Mouse (Mus musculus) ovary, postnatal 10 days (tissue): ENCODE measurements around the gene Rasa3.

ENCODE experiments used
- DNase-seq: peaks from one replicate; pipeline ENCODE4 v3.0.0; 2022; ENCODE audit warnings: low spot score

Rasa3 gene

DNA sequence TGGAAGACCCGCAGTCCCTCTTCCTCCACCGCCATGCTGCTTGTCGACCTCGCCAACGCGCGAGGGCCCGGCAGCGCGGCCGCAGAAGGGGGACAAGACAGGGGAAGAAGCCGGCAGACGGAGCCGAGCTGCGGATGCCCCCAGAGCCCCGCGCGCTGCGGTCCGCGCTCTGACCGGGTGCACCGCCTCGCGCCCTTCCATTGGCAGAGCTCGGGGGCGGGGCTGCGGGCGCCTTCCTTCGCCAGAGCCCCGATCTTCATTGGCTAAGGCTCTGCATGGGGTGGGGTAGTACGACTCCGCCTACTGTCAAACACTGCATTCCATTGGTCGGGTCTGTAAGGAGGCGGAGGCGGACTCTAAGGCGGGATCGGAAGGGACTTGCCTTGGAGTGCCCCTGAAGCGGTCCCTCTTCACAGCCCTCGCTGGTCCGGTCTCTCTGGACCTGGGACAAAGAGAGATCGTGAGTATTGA, at the start of gene Rasa3:
Rasa3 (minus strand) TSS at position 191 of the 471 bp plus-strand sequence.
- DNase-seq: peak; percentile 70

DNA sequence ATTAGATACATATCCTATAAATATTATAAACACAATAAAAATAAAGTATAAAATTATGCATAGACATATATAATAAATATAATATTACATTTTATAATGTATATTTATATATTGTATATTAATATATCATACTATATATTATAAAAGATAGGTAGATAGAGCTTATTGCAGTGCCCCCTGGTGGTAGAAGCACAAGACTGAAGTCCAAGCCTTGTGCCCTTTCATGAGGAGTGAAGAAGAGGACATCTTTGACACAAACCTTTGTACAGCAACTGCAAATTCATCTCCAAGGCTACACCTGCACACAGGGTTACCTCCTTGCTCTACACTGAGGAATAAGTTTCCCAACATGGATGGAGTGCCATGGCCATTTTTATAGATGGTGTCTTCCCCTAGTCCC, 48.3 kb upstream of the Rasa3 start:
- DNase-seq: no peak

DNA sequence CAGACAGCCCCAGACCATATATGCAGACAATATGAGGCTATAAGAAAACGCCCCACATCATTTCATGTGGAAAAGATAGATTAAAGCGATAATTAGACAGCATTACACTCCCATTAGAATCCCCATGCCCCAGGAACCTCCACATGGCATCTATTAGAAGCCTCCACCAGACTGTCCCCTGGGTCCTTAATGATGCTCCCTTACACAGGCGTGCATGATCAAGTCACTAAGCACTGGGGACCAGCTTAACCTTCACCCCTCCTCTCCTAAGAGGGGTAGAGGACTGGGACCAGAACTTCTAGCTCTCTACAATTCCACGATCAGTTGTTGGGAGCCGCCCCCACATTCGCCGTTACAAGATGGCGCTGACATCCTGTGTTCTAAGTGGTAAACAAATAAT, 41.6 kb upstream of the Rasa3 start:
- no peak for DNase-seq

DNA sequence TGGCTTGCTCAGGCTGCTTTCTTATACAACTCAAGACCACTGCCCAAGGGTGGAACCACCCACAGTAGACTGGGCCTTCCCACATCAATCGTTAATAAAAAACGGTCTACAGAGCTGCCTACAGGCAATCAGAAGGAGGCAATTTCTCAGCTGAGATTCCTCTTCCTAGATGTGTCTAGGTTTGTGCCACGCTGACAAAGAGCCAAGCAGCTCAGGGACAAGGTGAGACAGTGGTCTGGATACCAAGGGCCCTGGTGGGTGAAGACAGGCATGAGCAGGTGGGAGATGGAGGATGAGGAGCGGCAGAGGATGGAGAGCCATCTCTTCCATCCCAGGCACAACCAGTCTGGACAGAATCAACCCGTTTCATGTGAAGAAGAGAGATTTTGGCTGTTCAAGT, 31.1 kb upstream of the Rasa3 start:
- DNase-seq: no peak

DNA sequence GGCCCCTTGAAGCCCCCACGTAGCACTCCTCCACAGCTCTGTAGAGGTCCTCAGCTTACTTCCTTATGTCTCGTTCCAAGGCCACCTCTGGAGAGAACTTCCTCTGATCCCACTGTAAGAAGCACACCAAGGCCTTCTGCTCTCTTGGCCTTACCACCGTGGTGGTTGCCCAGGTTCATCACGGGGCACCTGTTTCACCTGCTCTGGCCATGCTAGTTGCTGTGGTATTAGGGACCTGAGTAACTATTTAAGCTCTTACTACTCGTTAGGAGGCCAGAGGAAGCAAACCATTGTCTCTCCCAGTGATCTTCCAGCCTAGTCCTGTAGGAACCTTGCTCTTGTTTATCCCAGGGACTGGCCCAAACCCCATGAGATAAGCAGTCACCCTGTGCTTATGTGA, 29.5 kb upstream of the Rasa3 start:
- DNase-seq: no peak

DNA sequence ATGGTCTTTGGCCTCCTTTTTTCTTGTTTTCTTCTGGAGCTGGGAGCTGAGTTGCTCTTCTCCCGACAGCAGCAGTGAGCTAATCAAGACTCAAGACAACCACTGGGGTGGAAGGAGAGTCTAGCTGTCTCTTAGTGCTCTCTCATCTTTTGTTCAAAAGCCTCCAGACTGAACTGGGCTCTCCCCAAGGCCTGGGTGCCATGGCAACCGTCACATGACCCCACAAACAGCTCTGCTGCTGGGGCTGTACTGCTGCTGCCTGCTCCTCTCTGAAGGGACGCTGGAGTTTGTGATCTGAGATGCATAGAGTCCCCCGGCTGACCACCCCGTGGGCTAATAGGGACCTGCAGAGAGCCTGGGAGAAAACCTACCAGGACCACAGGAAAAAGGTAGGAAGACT, 28.3 kb upstream of the Rasa3 start, which contains the start of gene Cfap97d2:
Cfap97d2 (plus strand) TSS at position 222 of the 400 bp plus-strand sequence.
- no peak for DNase-seq

DNA sequence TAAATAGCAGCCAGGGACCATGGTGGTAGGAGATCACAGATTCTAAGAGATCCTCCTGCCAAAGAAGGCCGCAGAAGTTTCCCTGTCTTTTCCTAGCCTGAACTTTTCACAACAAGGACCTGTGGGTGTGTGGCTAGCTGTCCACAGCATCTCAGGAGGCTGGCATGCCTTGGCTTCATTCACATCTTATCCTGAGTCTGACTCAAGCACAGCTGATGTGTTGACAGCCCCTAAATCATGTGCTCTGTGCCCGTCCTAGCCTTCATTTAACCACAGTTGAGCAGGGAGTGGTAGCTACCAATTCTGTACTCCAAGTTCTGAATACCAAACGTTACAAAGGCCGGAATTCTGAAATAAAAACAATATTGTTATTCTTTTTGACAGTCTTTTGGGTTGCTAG, 26.9 kb upstream of the Rasa3 start:
- no peak for DNase-seq

DNA sequence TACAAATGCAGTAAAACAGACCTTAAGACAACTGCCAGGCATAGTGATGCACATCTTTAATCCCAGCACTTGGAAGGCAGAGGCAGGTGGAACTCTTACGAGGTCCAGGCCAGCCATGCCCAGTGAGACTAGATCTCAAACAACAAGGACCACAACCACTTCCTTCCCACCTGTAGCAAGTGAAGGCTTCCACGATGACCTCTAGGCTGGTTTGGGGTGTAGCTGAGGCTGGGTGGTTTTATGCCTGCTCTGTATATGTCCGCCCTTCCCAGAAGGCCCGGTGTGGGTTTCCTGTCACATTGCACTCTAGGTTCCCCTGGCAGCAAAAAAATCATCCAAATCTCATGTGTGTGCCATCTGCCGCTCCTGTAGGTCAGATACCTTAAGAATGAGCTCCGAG, 26.4 kb upstream of the Rasa3 start:
- no peak for DNase-seq

DNA sequence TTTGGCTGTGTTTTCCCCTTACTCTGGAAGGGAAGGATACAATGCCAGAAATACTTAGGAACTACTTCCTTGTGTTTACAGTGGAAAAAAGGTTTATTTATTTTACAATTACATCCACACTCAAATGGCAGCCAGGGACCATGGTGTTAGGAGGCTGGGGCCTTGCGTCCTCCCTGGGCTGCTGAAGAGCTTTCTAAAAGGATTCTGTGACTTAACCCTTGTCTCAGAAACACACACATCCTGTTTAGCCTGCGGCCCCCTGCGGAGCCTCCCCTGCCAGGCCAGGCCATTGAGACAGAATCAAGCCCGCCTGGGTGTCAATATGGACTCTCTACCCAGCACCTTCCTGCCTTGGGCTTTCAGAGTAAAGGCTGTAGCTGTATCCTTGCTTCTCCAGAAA, 25.4 kb upstream of the Rasa3 start:
- no peak for DNase-seq

DNA sequence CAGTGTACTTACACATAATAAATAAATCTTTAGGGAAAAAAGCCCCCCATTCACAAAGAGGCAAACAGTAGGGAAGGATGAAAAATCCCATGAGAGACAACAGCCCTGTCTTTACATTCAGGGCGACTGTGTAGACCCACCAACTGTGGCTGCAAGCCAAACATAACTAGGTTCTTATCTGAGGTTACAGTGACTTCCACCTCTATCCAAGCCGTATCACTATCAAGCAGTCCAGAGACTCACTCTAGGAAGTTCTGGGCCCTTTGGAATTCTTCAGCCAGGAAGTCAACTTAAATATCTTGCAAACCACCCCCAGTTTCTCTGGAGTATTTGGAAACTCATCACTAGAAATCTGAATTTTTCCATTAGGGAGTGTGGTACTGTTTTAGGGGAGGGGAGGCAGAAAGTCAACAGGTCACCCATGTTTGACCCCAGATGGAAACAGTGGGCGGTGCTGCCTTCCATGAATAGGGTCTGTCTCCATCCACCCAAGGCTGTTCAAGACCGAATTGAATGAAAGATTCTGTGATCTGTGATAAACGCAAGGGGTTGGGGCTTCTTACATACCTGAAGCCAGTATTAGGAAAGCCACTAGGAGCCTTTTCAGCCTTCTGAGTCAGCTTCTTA, 22.0 kb upstream of the Rasa3 start:
- DNase-seq: no peak

DNA sequence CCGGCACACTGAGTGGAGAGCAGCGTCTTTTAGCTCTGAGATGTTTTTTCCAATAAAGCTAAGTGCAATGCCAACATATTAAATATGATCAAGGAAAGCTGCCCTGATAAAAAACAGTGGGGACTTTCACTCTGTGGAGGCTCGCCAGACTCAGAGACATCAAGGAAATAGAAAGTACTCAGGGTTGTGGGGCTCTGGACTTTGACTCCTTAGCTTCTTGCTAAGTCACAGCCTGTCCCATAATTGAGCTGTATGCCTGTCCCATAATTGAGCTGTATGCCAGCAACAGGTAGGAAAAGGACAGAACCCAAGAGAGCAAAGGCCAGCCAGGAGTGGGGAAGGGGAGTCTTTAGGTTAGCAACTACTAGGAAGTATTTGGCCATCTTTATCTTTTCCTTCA, 20.9 kb upstream of the Rasa3 start:
- no peak for DNase-seq

DNA sequence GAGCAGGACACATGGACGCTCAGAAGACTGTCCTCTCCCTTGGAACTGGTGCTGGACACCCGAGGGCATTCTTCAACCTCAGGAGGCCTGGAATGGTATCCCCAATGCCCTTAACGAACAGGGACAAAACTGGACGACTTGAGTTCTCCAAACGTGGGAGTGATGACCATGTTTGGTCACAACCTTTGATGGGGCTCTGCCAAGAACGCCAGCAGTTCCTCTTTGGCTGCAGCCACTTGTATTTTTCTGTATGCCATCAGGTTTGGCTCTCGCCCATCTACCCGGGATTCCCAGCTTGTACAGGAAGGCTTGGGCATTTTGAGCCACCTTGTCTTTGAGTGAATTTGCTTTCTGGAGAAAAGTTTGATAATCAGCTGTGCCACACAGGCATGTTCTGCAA, 20.3 kb upstream of the Rasa3 start:
- DNase-seq: no peak

DNA sequence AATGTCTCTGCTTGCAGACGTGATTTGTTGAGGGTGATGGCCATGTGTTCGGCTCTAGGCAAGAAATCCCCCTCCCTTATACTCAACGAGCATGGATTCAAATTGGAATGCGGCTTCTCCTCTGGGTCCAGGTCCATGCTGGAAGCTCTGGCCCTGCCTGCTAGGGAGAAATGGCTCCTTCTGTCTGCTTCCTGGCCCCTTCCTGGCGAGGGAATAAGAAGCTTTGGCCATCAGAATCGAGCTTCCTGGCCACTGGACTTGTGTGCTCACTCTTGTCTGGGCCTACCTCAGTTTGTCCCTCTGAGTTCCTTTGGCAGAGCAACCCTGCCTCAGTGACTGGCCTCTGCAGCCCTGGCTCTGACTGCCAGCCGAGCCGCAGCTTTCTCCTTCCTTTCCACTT, 19.8 kb upstream of the Rasa3 start:
- DNase-seq: no peak

DNA sequence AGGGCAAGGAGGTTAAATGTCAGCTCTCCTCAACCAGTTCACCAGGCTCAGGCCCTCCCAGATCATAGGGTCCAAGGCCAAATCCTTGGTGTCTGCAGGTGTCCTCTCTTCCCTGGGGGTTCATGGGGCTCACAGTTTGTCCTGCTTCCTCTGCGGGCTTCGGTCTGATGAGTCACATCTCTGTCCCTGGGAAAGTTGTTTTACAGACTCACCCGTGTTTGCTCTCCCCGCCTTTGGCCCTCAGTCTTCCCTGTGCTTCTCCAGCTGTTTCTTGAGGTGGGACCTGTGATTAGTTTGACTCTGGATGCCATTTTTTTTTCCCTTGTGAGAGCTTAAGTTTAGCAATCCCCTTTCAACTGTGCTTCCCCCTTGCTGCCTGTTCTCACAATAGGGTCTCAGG, 18.8 kb upstream of the Rasa3 start:
- DNase-seq: no peak

DNA sequence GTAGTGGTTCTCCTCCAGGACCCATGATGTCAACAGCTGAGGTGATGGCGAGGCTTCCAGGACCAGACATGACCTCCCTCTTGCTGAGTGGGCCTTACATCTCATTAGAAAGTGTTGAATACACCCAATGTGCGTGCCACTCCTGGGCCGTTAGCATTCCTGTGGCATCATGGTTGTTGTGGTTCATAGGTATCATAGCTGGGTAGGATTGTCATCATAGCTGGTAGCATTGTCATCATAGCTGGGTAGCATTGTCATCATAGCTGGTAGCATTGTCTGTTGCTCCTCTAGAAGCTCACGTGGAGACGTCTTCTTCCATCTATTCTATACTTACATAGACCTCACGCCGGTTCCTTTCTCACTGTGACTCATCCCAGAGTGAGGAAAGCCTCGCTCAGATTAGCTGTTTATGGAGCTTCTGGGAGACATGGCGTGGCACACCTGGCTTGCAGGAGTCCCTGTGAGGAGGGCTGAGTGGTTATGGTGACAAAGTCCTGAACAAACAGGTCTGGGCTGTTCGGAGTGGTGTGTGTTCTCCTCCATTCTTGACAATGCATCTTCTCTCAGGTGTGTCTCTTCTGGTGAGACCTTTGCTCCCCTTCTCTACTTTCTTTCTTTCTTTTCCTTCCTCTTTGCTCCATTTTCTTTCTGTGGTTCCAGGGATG, 17.9 kb upstream of the Rasa3 start:
- DNase-seq: no peak

DNA sequence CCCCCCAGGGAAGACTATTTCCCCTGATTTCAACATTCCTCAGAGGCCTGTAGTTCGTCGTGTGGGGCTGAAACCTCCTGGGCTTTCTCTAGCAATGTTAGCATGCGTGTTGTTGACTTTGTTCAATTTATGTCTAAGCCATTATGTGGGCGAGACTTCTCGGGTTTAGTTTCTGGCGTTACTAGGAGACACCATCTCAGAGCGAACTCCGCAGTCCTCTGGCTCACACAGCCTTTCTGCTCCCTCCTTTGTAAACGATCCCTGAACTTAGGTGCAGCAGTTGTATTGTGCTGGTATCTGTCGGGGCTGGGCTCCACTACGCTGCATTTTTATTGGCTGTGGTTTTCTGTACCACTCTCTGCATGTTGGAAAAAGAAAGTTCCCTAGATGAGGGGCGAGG, 17.3 kb upstream of the Rasa3 start:
- DNase-seq: no peak

DNA sequence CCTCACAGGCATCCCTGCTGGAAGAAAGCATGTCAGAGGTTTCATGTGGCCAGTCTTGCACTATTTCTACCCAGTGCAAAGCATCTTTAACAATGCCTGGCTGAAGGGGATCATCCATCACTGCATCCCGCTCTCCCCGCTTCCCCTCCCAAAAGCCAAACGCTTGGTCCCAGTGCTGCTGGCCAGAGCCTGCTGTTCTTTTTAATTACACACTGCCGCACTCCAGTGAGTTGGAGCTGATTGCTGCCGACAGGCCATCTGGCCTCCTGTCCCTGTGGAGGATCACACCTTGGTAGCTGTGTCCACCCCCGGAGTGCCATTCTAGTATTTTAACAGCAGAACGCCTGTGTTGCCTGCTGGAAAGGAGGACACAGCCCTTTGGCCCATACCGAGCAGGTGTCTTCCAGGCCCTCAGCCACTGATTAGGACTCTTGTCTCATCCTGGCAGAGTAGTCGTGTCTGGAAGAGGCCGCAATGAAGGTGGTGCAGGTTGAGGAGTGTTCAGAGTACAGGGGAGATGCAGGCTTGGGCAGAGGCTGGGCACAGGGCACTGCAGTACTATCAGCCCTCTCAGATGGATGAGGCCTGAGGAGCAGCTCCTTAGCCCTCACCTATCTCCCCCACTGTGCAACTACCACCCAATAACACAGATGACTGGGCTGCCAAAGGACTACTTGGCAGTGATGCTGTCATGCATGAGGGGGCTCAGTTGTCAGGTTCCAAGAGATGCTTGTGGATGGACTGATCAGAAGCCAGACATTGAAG, 15.1 kb upstream of the Rasa3 start:
- no peak for DNase-seq

DNA sequence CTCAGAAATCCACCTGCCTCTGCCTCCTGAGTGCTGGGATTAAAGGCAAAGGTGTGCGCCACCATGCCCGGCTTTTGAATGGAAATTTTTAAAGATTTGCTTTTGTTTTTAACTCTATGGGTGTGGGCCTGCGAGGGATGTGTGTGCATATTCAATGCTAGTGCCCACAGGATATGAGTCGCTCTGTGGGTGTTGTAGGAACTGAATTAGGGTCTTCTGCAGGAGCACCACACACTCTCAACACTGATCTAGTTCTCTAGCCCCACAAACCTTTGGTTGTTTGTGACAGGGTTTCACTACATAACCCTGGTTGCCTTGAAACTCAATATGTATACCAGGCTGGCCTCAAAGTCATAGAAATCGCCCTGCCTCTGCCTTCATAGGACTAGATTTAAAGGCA, 11.9 kb upstream of the Rasa3 start:
- DNase-seq: no peak

DNA sequence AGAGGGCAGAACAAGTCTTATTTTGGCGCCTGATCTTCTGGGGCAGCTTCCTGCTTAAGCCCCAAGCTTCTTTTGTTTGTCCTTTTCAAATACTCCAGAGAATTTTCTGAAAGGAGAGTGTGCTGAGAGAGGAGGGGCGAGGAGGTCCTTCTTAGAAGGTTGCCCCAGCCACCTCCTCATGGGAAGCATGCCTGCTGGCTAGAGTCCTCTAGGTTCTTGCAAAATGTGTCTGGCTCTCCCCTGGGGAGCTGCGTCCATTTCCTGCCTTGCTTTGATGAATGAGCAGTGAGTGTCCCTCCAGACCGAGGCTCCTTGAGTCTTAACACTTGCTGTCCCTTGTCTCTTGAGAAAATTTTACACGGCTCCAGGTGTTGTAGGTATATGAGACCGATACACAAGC, 11.1 kb upstream of the Rasa3 start:
- DNase-seq: no peak

DNA sequence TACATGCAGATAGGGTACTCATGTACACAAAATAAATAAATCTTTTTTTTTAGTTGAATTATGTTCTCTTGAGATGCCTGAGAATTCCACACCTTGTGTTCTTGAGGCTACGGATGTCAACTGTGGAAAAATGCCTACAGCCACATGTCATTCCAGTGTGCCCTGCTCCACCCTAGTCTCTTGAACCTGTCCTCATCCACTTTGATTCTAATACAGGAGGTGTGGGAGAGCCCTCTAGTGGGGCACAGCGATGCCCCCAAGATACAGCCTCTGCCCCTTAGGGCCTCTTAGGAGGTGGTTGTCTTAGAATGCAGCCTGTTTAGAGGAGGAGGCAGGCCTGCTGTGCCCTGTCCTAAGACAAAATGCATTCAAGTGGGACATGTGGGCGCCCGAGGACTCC, 10.5 kb upstream of the Rasa3 start:
- DNase-seq: no peak

DNA sequence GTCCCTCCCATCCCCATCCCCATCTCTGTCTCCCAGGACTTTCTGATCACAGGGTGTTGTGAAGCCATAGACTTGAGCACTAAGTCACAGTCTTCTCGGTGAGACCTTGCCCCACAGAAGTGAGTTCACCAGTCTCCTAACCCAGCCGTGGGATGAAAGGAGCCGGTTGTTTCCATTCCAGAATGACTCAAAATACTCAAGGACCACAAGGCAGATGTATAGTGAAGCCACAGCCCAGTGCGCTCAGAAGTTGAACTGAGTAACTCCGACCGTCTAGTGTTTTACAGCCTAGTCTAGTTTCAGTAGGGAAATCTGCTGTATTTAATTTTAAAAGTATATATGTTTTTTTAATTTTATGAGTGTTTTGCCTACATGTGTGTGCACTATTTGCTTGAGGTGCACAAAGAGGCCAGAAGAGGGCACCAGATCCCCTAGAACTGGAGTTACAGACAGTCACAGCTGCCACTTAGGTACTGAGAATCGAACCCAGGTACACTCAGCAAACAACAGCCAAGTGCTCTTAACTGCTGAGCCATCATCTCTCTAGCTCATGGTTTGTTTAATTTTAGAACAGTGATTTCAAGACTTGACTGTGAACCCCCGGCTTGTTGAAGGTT, 9.8 kb upstream of the Rasa3 start:
- no peak for DNase-seq

DNA sequence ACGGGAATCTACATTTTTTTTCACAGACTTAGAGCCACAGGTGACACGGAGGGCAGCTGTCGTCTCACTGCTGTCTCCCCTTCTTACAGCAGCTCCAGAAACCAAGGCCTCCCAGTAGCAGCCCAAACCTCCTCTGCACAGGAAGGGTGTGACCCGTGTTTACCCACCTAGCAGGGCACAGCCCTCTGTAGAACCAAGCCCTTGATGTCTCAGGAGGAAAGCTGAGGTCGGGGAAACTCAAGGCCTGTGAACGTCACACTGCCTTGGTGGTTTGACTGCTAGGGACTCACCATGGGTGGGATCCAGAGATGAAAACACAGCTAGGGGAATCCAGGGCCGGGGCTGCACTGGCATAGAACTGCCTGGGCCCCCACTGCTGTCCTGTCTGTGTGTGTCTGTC, 9.0 kb upstream of the Rasa3 start:
- DNase-seq: no peak
